Mouse (Mus musculus): ENCODE measurements around the gene Ppp3ca.

Gene Ppp3ca

DNA sequence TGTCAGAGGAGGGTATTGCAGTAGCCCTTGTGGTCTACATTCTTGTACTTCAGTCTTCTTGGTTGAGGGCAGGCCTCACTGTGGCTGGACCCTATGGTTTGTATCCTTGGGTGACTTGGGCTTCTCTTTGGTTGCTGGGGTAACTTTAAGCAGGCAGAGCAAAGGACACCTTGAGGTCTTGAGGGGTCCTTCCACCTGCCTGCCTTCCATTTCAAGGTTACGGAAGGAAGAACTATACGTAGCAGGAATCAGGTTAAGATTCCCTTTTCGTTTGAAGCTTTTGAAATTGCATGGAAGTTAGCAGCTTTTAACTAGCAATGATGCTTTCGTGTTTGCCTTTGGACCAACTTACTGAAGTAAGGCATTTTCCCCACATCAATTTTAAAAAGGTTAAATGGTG is 51.3 kb downstream of the Ppp3ca start:
- intact Hi-C loops (cut with DNase I): no loop called here

DNA sequence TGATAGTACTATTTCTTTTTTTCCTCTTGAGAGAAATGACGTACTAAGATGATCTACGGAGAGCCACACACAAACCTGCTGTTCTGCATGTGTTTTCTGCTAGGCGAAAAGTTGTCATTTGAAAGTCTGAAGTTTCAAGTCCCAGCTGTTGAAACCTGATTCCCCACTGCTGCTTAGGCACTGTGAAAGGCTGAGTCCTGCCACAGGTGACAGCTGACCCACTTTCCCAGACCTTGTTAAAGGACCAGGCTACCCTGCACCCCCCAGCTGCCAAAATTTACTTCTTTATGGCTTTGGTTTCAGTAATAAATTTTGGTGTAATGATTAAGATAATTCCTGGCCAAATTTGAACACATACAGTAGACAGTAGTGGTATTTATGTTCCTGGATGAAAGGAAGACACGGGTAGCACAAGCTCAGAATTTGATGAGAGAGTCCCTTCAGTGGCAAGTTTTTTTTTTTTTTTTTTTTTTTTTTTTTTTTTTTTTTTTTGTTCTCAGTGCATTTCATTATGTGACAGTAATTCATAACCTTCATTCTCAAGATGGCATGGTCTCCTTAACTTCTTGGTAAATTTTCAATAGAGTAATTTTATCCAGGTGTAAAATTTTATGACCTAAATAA is 52.0 kb downstream of the Ppp3ca start:
- intact Hi-C loops (cut with DNase I): no loop called here

DNA sequence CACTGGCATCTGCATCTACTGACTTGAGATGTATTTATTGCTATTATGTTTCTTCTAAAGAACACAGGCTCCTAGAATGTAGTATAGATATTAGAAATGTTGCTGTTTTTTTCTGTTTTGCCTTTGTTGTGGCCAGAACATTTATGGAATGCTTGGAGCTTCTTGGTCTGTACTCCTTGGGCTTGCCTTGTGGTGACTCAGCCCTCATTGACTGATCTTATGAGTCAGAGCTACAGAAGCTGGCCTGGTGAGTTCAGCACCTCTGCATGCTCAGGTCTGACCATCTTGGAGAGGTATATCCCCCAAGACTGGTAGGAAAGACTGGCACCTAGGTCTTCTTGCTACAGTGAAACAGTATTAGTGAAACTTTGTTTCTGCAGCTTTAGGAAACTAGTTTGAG is 52.6 kb downstream of the Ppp3ca start:
- intact Hi-C loops (cut with DNase I): no loop called here

DNA sequence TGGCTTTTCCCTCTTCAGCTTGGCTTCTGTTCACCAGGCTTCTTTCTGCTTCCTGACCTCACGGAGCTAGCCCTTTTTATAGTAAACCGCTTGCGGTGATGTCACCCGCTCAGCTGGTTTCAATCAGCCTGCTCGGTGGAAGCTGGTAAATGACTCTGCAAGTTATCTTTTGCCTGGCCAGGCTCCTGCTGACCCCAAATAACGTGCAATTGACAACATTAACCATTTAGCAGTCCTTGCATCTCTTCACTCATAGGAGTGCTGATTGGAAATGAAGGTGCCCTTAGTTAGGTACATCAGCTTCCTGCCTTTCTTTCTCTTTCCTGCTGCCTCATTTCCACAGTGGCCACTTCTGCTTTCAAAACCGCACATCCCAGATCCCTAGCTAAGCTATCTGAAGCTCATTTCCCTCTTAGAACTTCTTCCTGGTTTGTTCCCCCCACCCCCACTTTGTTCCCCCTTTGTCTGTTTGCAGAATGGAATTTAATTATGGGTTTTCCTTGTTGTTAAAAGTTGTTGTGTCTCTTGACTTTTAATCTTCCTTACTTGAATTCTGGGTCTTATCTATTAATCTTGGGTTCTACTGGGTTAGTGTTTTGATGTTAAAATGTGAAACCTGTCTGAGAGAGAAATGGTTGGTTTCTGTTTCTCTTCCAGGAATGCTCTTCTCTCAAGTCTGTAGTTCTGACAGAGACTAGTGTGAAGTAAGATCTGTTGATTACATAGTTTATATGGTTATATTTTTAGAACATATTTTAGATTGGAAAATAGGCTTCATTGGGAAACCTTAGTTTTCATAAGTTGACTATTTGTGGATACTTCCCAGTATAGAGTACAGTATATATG is 55.6 kb downstream of the Ppp3ca start:
- intact Hi-C loops (cut with DNase I): no loop called here

DNA sequence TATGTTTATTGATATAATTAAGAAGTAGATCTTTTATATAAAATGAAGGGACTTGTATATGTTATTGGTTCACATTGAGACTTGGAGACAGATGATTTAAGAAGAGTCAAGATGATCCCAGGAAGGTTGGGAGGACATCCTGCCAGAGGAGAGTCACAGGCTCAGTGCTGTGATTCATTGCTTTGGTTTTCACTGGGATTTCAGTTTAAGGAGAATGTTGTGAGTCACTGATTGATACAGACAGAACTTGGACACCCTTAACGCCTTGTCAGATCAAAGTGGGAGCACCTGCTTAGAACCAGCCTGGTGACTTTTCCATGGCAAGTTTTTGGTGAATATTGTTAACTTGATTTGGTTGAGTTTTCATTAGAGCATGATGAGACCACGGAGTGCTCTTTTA is 58.0 kb downstream of the Ppp3ca start:
- intact Hi-C loops (cut with DNase I): no loop called here

DNA sequence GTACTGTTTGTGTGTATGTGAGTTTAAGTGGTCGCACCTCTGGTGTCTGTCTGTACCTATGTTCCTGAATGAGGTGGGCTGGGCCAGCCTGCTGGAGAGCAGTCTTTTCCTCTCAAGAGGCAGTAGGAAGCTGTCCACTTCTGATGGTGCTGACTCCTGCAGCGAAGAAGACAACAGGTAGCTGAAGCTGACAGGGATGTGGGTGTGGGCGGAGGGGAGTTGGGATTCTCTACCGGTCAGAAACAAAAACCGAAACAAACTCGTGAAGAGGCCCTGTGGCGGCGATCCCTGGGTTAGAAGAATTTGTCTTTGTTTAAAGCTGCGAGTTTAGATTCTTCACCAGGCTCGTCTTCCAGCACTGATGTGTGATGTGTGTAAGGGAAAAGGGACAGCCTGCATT is 60.1 kb downstream of the Ppp3ca start:
- intact Hi-C loops (cut with DNase I): no loop called here

DNA sequence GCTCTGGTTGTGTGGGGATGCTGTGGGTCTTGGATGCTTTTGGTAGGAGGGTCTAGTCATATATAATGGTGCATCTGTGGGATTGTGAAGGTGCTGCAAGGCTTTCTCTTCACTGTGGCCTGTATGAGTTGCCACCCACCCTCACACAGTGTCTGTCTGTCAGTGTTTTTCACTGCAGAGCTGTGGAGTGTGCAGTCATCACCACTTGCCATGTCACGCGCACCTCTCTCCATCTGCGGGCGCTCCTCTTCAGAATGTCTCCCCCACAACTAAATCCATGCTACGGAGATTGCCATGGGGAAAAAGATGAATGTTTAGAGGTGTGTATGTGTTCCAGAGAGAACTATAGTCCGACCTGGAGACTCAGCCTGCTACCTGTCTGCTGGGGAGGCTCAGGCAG is 61.7 kb downstream of the Ppp3ca start:
- intact Hi-C loops (cut with DNase I): no loop called here

DNA sequence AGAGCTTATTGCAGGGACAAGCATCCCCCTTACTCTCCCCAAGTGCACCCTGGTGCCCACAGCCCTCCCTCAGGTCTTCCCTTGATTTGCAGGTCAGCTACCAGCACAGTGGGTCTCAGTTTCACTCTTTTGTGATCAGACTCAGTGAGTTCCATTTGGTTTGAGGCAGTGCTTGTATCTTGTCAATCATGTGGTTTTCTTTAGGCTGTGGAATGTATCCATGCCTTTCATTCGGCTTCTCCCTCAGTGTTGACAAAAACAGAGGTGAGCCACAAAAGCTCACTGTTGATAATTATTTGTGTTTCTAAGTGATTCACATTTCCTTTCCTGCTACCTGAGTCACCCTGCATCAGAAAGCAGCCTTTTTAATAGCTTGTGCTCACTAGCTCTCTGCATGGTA is 66.1 kb downstream of the Ppp3ca start:
- intact Hi-C loops (cut with DNase I): no loop called here

DNA sequence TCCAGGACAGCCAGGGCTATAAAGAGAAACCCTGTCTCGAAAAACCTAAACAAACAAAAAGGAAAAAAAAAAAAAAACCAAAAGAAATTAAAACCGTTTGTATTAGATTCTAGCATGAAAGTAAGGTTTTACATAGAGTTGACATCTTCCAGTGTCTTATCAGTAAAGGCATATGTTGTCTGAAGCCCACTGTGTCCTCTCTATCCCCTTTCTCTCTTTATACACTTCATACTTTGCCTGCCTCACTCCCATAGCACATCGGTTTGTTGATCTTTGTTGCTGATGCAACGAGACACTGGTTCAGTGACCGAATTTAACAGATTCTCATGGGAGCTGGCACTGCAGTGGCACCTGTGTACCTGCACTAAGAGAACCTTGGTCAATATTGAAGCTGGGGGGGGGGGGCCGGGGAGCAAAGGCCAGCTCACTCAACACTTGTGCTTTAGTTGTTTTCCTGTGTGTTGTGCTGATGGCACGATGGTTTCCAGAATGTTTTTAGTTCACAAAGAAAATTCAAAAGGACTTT is 66.9 kb downstream of the Ppp3ca start:
- intact Hi-C loops (cut with DNase I): no loop called here

DNA sequence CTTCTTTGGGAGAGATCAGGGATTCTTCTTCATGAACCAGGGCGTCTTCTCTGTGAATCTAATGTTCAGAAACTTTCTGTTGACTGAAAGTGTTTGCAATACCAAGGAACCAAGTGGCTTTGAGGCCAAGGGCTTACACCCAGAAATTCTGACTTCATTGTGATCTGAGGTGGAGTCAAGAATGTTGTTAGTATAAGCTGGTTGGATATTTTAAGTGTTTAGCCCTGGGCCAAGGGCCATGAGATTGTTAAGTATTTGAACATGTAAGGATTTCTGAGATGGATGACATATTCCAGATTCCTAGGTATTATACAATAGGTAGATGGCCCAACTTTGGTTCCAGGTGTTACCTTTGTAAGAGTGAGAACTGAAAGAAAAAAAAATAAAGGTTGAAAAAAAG is 68.5 kb downstream of the Ppp3ca start:
- intact Hi-C loops (cut with DNase I): no loop called here

DNA sequence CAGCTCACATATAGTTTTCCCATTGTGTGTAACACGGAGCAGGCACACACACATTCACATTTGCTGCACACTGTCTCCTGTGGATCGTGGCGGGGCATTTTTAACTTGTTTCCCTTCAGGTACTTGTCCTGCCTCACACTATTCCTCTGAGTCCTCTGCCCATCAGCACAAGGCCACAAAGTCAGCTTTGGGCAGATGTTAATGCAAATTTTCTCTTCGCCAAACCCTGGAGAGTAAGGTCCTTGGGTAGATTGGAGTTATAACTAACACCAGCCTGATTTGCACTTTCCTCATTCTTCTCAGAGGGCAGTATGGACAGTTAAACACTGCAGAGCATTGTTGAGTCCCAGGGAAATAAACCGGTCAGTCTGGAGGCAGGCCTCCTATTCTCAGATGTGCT is 69.0 kb downstream of the Ppp3ca start:
- intact Hi-C loops (cut with DNase I): no loop called here

DNA sequence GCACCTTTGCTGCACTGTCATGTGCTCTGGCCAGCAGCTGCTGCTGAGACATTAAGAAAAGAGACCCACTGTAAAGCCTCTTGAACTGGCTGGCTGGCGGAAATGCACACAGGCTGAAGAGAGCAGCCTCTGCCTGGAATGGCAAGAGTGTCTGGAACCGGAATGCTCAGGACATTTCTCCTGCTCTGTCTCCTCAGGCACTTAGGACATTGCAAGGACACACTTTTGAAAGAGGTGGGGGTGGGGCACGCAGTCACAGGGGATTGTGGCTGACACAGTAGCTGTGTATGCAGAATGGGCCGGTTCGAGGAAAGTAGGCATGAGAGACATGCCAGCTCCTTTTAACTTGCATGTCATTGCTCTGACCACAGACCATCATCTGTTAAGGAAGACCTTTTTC is 71.7 kb downstream of the Ppp3ca start:
- intact Hi-C loops (cut with DNase I): no loop called here

DNA sequence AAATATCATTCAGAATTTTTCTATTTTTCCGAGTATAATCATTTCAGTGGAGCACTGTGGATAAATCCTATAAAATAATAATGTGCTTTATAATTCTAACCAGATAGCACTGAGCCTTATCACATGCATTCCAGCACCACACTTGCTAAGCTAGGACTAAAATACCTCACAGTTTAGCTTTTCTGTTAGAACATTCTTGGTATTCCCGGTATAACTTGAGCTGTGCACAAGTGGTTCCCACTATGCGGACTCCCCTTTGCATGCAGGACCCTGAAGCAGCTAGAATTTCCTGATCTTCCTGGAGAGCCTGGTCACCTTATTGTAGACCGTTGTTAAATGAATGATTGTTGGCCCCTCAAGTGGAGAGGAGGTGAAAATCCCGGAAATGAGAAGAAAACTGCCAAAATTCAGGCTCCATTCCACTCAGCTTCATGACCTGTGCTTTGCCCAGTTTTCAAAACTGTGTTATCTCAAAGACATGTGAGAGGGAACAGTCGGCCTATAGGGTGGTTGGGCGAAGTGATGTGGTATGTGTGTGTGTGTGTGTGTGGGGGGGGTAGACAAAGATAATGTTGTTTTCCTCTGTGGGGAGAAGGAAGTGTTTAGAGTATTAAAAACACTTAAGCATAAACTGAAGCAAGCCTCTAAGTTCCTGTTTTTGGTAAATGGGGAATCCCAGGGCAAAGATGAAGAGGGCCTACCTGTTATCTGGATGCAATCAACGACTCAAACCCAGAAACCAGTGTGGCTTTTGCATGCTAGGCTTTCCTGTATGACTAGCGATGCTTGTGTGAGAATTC is 72.5 kb downstream of the Ppp3ca start:
- intact Hi-C loops (cut with DNase I): no loop called here

DNA sequence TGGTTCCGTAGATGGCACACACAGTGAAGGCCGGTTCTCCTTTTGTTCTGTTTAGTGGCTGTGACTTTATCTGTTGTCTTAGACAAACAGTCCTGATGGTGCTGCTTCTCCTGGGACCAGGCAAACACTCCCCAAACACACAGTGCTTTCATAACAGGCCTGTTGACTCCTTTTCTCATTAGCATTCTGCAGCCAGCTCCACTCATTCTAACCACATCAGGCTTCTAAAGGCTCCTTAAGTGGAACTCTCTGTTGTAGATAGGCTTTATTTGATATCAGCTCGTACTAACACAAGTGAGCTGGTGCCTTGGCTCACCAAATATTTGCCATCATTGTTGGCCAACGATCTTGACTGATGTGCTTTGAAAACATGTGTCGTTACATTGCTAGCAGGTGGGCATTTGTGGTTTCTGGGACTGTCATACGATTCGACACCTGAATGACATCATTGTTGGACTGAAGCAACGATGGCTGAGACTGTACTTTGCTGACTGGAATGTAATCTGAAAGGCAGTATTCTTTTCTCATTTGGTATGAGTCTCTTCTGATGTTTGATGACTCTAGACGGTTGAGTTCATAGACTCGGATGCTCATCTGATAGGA is 74.5 kb downstream of the Ppp3ca start:
- intact Hi-C loops (cut with DNase I): no loop called here

DNA sequence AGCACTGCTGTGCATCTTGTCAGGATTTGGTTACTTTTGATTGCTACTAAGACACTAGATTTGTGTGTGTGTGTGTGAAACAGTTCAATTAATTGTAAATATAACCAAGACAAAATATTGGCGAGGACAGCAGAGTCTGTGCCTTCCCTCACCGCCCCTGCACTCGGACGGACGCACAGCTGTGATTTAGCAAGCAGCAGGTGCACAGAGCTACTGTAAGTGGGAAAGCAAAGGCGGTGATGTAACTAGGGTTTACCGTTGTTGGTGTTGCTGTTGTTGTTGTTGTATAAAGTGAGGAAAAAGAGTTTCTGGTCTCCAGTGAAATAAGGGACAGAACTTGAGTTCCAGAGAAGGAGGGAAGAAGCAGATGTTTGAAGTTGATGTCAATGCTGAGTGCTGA is 75.5 kb downstream of the Ppp3ca start:
- intact Hi-C loops (cut with DNase I): no loop called here

DNA sequence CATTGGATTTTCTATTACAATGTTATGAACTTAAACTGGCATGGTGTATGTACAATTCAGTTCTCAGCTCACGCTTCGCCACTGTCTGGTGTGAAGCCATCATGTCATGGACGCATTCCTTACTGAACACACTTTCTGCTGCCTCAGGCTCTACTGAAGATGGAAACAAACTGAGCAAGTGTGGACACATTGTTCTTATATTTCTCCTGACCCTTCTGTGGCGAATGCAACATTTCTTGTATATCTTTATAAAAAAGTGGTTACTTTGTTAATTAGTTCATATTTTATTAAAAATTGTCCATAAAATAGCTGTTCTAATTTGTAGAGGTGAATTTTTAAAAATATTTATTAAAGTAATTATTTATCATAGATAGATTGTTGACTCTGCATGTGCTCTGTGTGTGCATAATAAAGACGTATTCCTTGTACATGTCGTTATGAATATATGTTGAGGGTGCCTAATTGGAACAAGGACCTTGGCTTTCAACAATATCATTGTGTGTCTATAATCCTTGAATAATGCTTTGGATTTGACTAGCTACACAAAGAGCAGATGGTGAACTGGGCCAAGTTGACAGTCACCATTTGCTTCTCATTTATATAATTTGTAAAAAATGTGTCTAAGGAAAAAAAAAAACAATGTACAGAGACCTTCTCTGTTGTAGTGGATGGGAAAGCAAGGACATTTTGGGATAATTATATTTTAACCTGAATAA is 79.0 kb downstream of the Ppp3ca start:
- intact Hi-C loops (cut with DNase I): no loop called here

DNA sequence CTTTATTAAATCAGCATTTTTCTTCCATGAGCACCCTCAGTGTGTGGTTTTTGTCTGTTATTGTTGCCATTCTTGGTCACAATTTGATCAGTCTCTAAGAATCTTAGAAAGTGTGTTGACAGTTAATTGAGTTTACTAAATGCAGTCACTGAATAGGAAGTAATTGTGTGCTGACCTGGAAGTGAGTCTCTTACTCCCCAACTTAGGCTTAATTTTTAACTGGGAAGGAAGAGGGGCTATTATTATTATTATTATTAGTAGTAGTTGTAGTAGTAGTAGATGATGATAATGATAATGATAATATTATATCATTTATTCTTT is 79.5 kb downstream of the Ppp3ca start:
- intact Hi-C loops (cut with DNase I): no loop called here

DNA sequence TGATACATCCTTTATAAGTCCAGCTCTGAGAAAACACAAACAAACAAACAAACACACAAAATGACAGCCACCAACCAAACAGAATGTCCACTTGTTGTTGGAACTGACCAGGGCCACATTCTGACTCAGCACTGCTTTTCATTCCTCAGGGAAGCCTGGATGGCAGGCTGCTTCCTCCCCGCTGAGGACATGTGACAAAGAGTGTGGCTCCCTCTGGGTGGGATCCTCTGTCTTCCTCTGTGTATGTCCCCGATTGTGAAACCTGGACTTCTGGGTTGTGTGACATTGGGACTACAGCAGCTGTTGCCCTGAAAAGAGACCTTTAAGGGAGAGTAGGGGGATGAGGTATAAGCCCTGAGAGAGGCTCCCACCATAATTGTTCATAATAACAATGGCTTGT is 80.0 kb downstream of the Ppp3ca start:
- intact Hi-C loops (cut with DNase I): no loop called here

DNA sequence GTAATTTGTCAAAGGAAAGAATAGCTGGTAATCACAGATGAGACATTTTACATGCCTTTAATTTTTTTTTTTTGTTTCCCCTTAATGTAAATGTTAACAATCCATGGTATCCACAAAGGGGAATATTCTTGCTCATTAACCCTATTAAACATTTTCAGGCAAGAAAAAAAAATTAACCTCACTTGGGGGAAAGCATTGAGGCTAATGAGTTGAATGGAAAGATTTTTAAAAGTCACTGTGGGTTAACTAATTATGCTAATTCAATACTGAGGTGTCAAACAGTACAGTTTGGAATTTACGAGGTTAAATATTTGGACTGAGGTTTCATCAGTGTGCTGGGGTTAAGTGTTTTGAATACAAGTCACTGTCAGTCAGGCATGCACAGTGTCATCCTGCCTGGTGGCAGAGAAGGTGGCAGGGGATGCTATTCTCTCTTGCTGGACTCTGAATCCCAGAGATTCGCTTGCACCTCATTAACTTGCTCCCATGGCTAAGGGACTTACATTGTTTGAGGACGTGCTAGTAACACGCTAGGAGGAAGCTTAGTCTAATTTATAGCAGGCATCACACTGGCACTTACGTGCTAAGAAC is 82.3 kb downstream of the Ppp3ca start:
- intact Hi-C loops (cut with DNase I): no loop called here

DNA sequence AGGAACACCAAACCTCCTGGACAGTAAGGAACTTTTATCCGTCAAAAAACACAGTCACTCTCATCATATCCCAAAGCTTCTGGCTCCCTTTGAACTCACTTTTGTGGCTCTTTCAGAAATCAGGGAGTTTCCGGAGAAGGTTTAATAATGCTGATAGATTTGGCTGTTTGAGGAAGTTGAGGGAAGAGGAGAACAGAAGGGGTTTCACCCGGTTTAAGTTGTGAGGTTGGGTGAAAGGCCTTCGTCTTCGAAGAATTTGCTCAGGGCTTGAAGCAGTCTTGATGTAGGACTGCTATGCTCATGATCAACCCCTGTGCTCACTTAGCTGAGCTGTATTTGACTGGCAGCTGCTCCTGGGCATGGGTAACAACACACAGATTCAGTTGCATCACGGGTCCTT is 86.2 kb downstream of the Ppp3ca start:
- intact Hi-C loops (cut with DNase I): no loop called here

DNA sequence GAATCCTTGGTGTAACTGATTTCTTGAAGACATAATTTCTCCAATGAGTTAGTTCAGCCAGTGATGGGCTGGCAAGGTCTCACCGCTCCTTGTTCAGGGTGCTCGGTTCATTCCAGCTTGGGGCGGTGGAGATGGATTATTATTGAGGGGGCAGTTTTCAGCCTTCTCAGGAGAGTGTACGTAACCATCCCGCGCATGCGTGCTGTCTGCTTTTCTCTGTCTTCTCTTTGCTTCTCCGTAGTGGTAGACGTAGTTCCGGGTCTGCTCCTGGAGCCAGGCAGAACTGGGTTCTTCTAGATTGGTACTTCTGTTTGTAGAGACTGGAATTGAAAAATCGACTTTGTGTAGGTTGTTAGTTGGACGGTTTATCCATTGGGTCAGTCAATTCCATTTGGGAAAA is 89.5 kb downstream of the Ppp3ca start:
- intact Hi-C loops (cut with DNase I): no loop called here
